Mouse (Mus musculus) MEL-GATA-1-ER (cell line): ENCODE data around the gene Tbc1d2.

Experiments used
- DNase-seq: peaks from one replicate; pipeline ENCODE4 v3.0.0-alpha.2; 2012; ENCODE audit warnings: low read depth; ENCODE audit errors: extremely low read depth

Gene Tbc1d2

GRCm38 (mm10) chr4:46556933-46557332, 93.1 kb downstream of the Tbc1d2 start:
- no peak for DNase-seq

GRCm38 (mm10) chr4:46555762-46556161, 94.2 kb downstream of the Tbc1d2 start:
- no peak for DNase-seq
